Comparison of ENCODE assay signal across 30 mouse cellular contexts in the genomic region with DNA sequence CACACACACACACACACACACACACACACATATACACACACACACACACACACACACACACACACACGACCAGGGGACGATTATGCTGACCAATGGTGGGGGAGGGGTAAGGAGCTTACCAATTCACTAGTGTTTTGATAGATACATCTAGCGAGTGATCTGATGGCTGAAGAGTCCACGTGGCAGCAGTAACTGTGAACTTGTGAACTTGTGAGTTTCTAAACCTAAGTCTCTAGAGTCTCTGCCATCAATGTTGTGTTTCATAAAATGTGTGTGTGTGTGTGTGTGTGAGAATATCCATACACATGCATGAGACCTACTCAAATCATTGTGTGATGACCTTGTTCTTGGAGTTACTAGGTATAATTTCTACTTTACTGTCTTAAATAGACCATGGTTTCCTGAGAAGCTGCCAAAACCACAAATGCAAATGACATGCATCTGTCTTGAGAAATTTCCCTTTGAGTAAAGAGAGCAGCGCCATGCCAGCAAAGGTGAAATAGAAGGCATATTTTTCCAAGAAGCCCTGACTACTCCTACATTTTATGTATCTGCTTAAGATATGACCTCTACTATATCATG. TPM values are rescaled to one million over a fixed set of nuclear protein-coding genes. Genes with fewer than 3 reads are reported as not detected.
A peak's percentile ranks its signal among the peaks of the same experiment; 100 is the strongest.
DNase-seq lines count a peak whose midpoint lies in the region; ATAC-seq and TF ChIP-seq lines count a peak whose summit lies in the region.
"Had no signal": no experiment of that assay in that cellular context is flagged by ENCODE, and none has a peak within 500 bp of the region (broad histone marks: within the 10 kb centered on the region; RNA-seq: fewer than 3 reads in every experiment).

No protein-coding gene starts in this region.

- intact Hi-C loops in heart, adult 2 months (cut with DNase I), result no loop called here

- no peak for ATAC-seq in embryonic facial prominence, embryonic 14.5 days (ENCODE audit: low read depth)
- ATAC-seq: forebrain, embryonic 15.5 days; hindbrain, embryonic 16.5 days; intestine, postnatal 0 days had no signal

- peak; percentile 43 for DNase-seq in embryonic facial prominence, embryonic 14.5 days (ENCODE audit: low spot score)
- DNase-seq in embryonic facial prominence, embryonic 10.5 days (ENCODE audit: low spot score), result no peak
- DNase-seq in 416B (ENCODE audit: low read depth), result peak; percentile 31
- peak; percentile 57 for DNase-seq in NIH3T3 (ENCODE audit: low read depth)
- peak; percentile 21 for DNase-seq in splenic B cell, adult 2 months (ENCODE audit: low read depth, low spot score)
- no peak for DNase-seq in heart, adult 2 months
- DNase-seq in neural tube, embryonic 10.5 days (ENCODE audit: extremely low spot score, low spot score), result no peak
- DNase-seq: adrenal gland, adult 8-10 months; adrenal gland, postnatal 25 days; B cell, adult 2 months; cerebellum, adult 11-12 months; cerebellum, adult 9-10 months; cerebellum, postnatal 14 days; gastrocnemius, adult 2 months; gastrocnemius, postnatal 14 days; heart, adult 11 months; heart, postnatal 10 days; heart, postnatal 36 days; kidney, adult 2 months had no signal

- no peaks in the 10 kb centered on the region for H3K9me3 ChIP-seq in embryonic facial prominence, embryonic 14.5 days (ENCODE audit: control insufficient read depth, low read length)
- H3K9me3 ChIP-seq in embryonic facial prominence, embryonic 10.5 days, result no peaks in the 10 kb centered on the region
- H3K9me3 ChIP-seq: embryonic facial prominence, embryonic 12.5 days; forebrain, embryonic 12.5 days; forebrain, embryonic 15.5 days; G1E; heart, embryonic 12.5 days; heart, embryonic 15.5 days; hindbrain, embryonic 10.5 days; hindbrain, embryonic 13.5 days had no signal

- H3K4me2 ChIP-seq in embryonic facial prominence, embryonic 14.5 days (ENCODE audit: low read depth, low read length), result no peak overlapping the region
- H3K4me2 ChIP-seq: embryonic facial prominence, embryonic 12.5 days; forebrain, embryonic 12.5 days; forebrain, embryonic 15.5 days; heart, embryonic 12.5 days; heart, embryonic 15.5 days; hindbrain, embryonic 13.5 days had no signal

- TF ChIP-seq CTCF in heart, adult 2 months (IDR thresholded peaks at IDR 0.05), result no peak

- no peak overlapping the region for H3K4me3 ChIP-seq in embryonic facial prominence, embryonic 14.5 days (ENCODE audit: low read depth, low read length)
- H3K4me3 ChIP-seq in embryonic facial prominence, embryonic 10.5 days, result no peak overlapping the region
- no peak overlapping the region for H3K4me3 ChIP-seq in heart, adult 2 months
- H3K4me3 ChIP-seq: embryonic facial prominence, embryonic 12.5 days; erythroblast, embryonic 14.5 days; forebrain, embryonic 12.5 days; forebrain, embryonic 15.5 days; gastrocnemius, adult 2 months; heart, embryonic 12.5 days; heart, embryonic 15.5 days; hindbrain, embryonic 10.5 days; hindbrain, embryonic 13.5 days had no signal

- H3K4me1 ChIP-seq in embryonic facial prominence, embryonic 14.5 days (ENCODE audit: control insufficient read depth, insufficient read depth, low read length), result no peaks in the 10 kb centered on the region
- peaks cover 9% of the 10 kb centered on the region for H3K4me1 ChIP-seq in embryonic facial prominence, embryonic 10.5 days
- H3K4me1 ChIP-seq in heart, adult 2 months (ENCODE audit: control insufficient read depth, insufficient read depth, low read length), result no peaks in the 10 kb centered on the region
- H3K4me1 ChIP-seq: forebrain, embryonic 12.5 days; forebrain, embryonic 15.5 days; hindbrain, embryonic 13.5 days had no signal

- H3K36me3 ChIP-seq in embryonic facial prominence, embryonic 14.5 days (ENCODE audit: control insufficient read depth, insufficient read depth, low read length), result no peaks in the 10 kb centered on the region
- no peaks in the 10 kb centered on the region for H3K36me3 ChIP-seq in embryonic facial prominence, embryonic 10.5 days (replicated peaks)
- no peaks in the 10 kb centered on the region for H3K36me3 ChIP-seq in splenic B cell, adult 2 months (ENCODE audit: control insufficient read depth, insufficient read depth, low read length, poor library complexity, severe bottlenecking)
- no peaks in the 10 kb centered on the region for H3K36me3 ChIP-seq in heart, adult 2 months (ENCODE audit: control insufficient read depth, insufficient read depth, low read length)
- H3K36me3 ChIP-seq: embryonic facial prominence, embryonic 12.5 days; forebrain, embryonic 12.5 days; forebrain, embryonic 15.5 days; G1E; heart, embryonic 12.5 days; heart, embryonic 15.5 days; hindbrain, embryonic 10.5 days; hindbrain, embryonic 13.5 days had no signal

- no peaks in the 10 kb centered on the region for H3K27me3 ChIP-seq in embryonic facial prominence, embryonic 14.5 days (replicated peaks; ENCODE audit: control insufficient read depth, insufficient read depth, low read length)
- no peaks in the 10 kb centered on the region for H3K27me3 ChIP-seq in embryonic facial prominence, embryonic 10.5 days (replicated peaks; ENCODE audit: low read depth, poor library complexity, severe bottlenecking)
- no peaks in the 10 kb centered on the region for H3K27me3 ChIP-seq in splenic B cell, adult 2 months (ENCODE audit: control insufficient read depth, insufficient read depth, low read length, poor library complexity, severe bottlenecking)
- no peaks in the 10 kb centered on the region for H3K27me3 ChIP-seq in heart, adult 2 months (ENCODE audit: control insufficient read depth, insufficient read depth, low read length)
- H3K27me3 ChIP-seq: embryonic facial prominence, embryonic 12.5 days; forebrain, embryonic 12.5 days; forebrain, embryonic 15.5 days; heart, embryonic 12.5 days; heart, embryonic 15.5 days; hindbrain, embryonic 13.5 days had no signal

- no peak for TF ChIP-seq POLR2A in heart, adult 2 months (IDR thresholded peaks at IDR 0.05; ENCODE audit: insufficient read depth, low read depth, low read length)

- TF ChIP-seq EP300 in heart, adult 2 months (IDR thresholded peaks at IDR 0.05; ENCODE audit: insufficient read depth, low read depth, low read length), result no peak

- no peak overlapping the region for H3K9ac ChIP-seq in embryonic facial prominence, embryonic 14.5 days (ENCODE audit: low read depth, low read length)
- H3K9ac ChIP-seq in heart, adult 2 months (ENCODE audit: low read depth, low read length), result no peak overlapping the region
- H3K9ac ChIP-seq: embryonic facial prominence, embryonic 12.5 days; forebrain, embryonic 12.5 days; forebrain, embryonic 15.5 days; heart, embryonic 12.5 days; heart, embryonic 15.5 days; hindbrain, embryonic 13.5 days had no signal

- H3K27ac ChIP-seq in embryonic facial prominence, embryonic 14.5 days (replicated peaks; ENCODE audit: low read depth, low read length), result no peak overlapping the region
- no peak overlapping the region for H3K27ac ChIP-seq in embryonic facial prominence, embryonic 10.5 days (replicated peaks)
- no peak overlapping the region for H3K27ac ChIP-seq in heart, adult 2 months
- H3K27ac ChIP-seq: embryonic facial prominence, embryonic 12.5 days; forebrain, embryonic 12.5 days; forebrain, embryonic 15.5 days; gastrocnemius, adult 2 months; heart, embryonic 15.5 days; hindbrain, embryonic 10.5 days; hindbrain, embryonic 13.5 days had no signal

- 67% methylated on average over 5 of the region's 5 CpGs for WGBS in embryonic facial prominence, embryonic 14.5 days
- 87% methylated on average over 5 of the region's 5 CpGs for WGBS in embryonic facial prominence, embryonic 10.5 days
- WGBS in heart, adult 2 months, result 75% methylated on average over 5 of the region's 5 CpGs

- H3K79me2 ChIP-seq in heart, adult 2 months (replicated peaks; ENCODE audit: control insufficient read depth, insufficient read depth, low read length), result no peaks in the 10 kb centered on the region

RNA-seq across cellular contexts. Expression of a gene that starts 21.7 kb away (rescaled TPM):
- polyA plus RNA-seq in embryonic facial prominence, embryonic 14.5 days (2014; fragmentation: Nextera tagmentation; extraction: Ambion mirVana), result 54.6 and 57.0 TPM in 2 replicates
- polyA plus RNA-seq in embryonic facial prominence, embryonic 10.5 days (2016; fragmentation: Nextera tagmentation; extraction: Ambion mirVana), result 43.2 TPM in 2 replicates
- total RNA-seq in heart, adult 2 months (2021), result 10 to 100 TPM; 72.2 to 81.3 TPM
- polyA plus RNA-seq in heart, adult 2 months (2012; rRNA removed), result 7.3 and 17.5 TPM in 2 replicates
- polyA plus RNA-seq: G1E had no signal

Comparison
In these comparisons a context has a peak if more than half of its experiments do, and no peak if none do; other contexts are left out.
1. DNase-seq: peak in embryonic facial prominence, embryonic 14.5 days (single experiment), 416B (single experiment), NIH3T3 (single experiment) and splenic B cell, adult 2 months (single experiment); none in embryonic facial prominence, embryonic 10.5 days (single experiment), heart, adult 2 months (0 of 2) and neural tube, embryonic 10.5 days (single experiment).